Mouse (Mus musculus): ENCODE results near the gene Agl.

GRCm38 (mm10) chr3:116809221-116809620 is 1.3 kb upstream of the Agl start:
- no peak for TF ChIP-seq POLR2A (IDR thresholded peaks at IDR 0.05; ENCODE audit: low read depth, low read length)
- no peak for TF ChIP-seq CTCF (IDR thresholded peaks at IDR 0.05; ENCODE audit: borderline replicate concordance, insufficient read depth, low read length)
